Mouse (Mus musculus) urinary bladder, postnatal 10 days (tissue): ENCODE data around the gene Gatad1.
"Not testable (repeated sequence)": the region's sequence is repeated elsewhere in the genome, so short reads cannot be mapped to it uniquely, and the experiment has no call there.

Source experiments
- DNase-seq: peaks from one replicate; pipeline ENCODE4 v3.0.0; 2022; ENCODE audit warnings: low spot score

Gatad1 gene

DNA sequence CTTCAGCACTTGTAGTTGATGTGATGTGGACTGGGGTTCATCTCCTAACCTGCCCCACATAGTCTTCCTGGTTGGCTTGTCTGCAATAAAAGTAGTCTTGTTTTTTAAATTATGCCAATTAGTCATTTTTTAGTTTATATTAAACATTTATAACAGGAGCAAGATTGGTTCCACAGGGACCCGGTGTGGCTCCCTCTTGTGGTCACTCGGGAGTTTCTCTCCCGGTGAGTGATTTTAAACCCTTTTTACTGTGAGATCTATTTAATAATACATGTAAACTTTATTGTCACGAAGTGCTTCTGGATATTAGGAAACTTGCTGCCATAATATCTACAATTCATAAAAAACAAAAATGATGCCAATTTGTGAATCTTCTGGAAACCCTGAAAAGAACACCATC is 23.0 kb downstream of the Gatad1 start:
- DNase-seq = no peak

DNA sequence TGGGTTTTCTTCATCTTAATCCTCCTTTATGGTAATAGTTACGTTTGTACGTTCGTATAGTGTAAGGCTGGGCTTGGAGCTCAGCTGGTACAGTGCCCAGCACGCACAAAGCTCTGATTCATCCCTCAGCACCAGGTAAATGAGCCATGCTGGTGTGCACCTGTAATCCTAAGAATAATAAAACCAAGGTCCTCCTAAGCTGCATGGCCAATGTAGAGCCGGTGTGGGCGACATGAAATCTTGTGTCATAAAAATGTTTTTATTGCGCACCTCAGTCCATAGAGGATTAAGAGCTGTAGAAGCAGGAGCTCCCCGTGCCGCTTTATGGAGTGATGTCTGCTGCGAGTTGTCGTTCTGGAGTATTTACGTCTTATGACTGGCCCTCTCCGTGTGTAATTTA is 23.7 kb downstream of the Gatad1 start:
- no peak for DNase-seq

DNA sequence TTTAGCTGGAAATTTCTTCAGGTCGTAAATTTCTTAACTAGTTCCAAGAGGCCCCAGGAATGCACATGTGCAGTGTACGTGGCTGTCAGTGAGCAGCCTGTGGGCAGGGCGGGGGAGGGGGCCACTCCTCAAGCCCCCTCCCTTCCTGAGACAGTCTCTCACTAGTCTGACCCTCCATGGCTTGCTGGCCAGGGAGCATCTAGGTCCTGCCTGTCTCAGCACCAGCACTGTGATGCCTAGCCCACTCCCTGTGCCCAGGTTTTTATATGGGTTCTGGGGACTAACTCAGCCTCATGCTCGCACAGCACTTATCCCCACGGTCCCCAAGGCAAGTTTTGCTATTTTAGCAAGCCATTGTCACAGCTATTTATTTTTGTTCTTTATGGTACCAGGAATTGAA is 24.7 kb downstream of the Gatad1 start:
- no peak for DNase-seq

DNA sequence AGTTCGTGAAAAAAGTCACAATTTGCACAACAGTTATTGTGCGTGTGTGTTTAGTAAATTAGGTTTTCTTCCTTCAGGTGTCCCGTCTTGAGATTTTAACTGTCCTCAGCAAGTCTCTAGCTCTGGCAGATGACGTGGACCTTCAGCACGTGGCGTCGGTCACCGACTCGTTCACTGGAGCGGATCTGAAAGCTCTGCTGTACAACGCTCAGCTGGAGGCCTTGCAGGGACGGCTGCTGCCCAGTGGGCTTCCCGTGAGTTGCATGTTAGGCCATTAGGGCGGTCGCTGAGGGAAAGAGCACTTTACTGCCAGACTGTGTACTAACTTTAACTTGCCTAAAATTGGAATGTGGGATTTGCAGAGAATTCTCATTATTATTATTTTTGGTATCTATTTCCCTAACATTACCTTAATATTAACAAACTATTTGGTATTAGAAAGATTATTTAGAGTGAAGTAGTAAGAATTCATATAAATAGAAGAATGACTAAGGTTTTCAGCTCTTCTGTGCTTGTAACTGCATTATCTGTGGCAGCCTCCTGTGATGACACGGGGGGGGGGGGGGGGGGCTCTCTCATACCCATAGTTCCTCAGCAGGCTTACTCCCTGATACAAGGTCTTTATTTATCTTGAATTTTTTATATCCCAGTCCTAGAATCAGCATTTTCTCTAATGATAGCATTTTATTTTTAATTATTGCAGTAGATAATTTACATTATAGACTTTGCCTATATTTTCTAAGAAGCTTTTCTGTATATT is 25.3 kb downstream of the Gatad1 start:
- no peak for DNase-seq

DNA sequence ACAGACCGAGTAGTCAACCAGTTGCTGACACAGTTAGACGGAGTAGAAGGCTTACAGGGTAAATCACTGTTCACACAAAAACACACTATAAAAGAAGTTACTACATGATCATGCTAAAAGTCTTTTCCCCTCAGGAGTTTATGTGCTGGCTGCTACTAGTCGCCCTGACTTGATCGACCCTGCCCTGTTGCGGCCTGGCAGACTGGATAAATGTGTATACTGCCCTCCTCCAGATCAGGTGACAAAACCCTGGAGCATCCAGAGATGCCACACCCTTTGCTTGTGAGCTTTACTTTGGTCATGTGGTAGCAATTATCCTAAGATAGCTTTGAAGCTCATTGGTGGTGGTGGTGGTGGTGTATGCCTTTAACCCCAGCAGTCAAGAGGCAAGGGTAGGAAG is 26.9 kb downstream of the Gatad1 start:
- DNase-seq = no peak

DNA sequence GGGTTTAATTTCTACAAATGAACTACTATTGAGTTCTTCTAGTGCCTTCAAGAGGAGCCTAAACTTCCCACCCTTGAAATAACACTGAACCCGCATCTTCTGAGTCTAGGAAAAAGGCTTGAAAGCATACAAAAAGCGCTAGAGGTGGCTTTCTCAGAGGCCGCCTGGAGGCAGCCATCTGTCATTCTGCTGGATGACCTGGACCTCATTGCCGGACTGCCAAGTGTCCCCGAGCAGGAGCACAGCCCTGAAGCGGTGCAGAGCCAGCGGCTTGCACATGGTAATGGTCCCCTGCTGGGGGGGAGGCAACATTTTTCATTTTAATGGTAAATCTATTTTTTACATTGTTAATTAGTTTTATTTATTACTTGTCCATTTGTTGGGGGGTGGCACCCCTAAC is 36.5 kb downstream of the Gatad1 start:
- DNase-seq = no peak

DNA sequence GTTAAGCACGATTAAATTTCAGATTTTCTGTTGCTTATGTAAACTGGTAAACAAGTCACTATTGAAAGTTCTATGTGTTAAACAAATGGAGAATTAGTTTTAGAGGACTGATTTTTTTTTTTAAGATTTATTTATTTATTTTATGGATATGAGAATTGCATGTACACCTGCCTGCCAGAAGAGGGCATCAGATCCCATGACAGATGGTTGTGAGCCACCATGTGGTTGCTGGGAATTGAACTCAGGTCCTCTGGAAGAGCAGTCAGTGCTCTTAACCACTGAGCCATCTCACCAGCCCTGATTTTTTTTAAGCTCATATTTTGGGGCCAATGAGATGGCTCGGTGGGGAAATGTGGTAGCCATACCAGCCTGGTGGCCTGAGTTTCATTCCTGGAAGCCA is 45.1 kb downstream of the Gatad1 start:
- DNase-seq = not testable (repeated sequence)

DNA sequence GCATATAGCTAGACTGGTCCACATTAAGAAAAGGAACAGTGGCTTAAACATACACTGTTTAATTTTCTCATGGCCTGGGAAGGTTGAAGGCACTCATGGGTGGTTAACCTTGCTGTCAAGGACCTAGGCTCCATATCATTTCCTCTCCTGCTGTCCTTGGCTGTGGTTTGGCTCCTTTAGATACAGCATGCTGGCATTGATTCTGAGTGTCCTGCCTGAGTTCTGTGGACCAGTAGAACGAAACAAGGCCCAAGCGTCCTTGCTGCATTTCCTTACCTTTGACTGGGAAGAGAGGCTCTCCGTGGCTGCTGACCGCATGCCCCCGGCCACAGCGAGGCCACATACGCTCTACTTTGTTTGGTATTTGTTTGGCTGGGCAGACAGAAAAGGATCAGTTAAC is 47.7 kb downstream of the Gatad1 start:
- no peak for DNase-seq

DNA sequence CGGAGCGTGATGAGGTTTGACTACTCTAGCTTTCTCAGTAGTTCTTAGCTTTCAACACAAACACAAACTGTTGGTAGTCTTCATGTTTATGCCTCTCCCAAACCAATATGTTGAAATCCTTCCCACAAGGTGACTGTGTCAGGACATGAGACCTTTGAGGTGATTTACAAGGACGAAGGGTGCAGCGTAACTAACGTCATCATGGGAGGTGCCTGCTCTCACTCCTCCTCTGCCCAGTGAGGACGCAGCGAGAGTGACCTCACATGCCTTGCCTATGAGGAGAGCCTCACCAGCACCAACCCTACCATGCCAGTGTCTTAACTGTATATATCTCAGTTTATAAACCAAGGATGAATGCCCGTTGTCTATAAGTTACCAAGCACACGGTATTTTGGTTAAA is 49.9 kb downstream of the Gatad1 start:
- DNase-seq = no peak

DNA sequence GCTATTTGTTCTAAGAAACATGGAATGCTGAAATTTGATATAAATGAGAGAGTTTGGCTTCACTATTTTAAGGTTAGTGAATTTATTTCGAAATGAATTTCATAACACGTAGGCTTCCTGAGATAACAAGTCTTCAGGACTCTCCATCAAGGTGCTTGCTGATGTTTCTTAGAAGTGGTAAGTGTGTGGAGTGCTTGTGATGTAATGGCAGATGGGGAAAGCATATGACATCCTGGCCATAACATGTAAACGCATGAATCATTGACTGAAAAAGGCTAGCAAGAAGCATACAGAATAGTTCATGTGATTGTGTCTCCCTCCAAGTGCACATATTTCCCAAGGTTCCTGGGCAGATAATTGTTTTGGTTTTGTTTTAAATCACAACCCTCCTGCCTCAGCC is 56.2 kb downstream of the Gatad1 start:
- DNase-seq = no peak

DNA sequence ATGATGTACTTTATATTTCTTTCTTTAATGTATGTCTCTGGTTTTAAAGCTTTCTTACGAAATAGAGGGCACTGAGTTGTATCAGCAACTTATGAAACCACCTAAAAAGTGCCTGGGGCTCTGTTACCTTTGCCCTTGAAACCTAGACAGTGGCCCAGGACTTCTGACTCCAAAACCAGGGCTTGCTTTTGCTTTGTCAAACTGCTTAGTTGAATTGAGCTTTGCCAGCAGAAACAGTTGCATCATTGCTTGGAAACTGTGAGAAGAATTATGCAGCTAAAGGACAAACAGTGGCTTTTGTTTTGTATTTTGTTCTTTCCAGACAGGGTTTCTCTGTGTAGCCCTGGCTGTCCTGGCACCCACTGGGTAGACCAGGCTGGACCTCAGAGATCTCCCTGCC is 56.7 kb downstream of the Gatad1 start:
- DNase-seq = no peak

DNA sequence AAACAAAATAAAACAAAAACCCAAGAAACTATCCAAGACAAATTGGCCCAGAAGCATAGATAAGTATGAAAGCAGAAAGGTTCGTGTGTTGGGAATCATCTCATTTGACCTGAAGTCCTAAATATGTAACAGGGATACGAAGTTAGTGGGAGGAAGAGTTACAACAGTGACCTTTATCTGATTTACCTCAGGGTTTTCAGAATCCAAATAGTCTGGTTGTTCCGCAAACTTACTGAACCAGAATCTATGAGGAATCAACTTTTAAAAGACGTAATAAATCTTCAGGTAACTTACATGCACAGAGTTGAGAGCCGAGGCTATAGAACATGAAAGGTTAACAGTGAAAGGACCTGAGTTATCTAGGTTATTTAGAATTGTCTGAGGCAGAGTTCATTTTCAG is 58.2 kb downstream of the Gatad1 start:
- DNase-seq = no peak

DNA sequence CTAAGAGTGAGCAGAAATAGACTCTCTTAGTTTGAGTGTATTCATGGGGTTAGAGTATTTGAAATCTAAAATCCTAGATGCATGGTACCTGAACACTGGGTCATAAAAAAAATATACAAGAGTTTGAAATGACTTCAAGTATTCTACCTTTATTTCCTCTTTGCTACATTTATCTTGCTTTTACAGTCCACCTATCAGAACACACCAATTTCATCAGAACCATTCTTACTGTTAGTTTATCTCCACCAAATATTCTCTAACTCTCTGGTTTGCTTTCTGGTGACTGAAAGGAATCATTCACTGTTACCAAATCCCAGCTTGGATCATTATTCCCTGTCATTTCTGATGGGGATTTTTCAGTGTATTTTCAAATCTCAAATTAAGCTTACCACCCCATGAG is 59.8 kb downstream of the Gatad1 start:
- no peak for DNase-seq

DNA sequence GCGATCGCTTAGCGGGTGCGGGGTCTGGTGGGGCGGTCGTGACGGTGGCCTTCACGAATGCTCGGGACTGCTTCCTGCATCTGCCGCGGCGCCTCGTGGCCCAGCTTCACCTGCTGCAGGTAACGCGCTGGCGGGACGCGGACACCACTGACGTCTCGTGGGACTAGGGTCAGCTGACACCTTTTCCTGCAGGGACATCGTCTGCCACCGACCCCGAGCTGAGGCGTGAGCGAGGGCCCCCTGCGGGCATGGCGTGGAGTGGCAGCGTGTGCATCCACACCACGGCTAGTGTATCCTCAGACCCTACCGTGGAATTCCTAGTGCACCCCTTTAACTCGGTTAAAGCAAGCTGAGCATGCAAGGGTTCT is 60.6 kb downstream of the Gatad1 start, which contains the start of gene Rbm48:
Rbm48 (minus strand) TSS at position 187 of the 368 bp plus-strand sequence.
- peak; percentile 44 for DNase-seq

DNA sequence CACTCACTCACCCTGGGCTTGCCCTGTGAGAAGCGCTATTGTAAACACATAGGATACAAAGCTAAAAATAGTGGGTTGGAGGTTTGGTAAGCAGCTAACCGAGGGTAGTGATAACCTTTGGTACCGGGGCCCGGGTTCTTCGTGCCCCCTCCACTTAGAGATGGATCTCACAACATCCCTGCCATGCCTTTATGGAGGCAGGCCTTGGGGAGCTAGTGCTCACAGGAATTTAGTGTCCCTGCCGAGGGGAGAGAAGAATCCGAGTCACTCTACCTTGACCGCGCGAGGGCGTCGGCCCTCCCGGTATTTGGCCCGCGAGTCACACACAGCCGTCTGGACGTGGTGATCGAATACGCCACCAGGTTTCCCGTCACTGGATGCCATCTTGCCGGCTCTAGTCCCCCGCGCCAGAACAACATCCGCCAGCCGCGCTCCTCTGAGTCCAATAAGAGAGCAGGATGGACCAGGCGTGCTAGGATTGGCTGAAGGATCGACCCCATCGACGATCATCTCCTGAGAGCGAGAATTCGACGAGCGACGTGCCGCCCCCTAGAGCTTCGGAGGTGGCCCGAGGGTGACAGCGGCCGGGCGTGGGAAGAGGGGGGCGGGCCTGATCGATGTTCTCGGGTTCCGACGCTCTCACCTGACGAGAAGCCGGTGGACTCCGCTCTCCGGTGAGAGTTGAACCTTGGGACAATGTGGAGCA is 61.1 kb downstream of the Gatad1 start, which contains the start of gene Pex1:
Pex1 (plus strand) TSS at position 374 of the 706 bp plus-strand sequence.
- peak; percentile 81 for DNase-seq
